Mouse (Mus musculus) heart, adult 8-10 months (tissue): Measurements from ENCODE around the gene Tcp1. TPM values are rescaled to one million over a fixed set of nuclear protein-coding genes. Genes with fewer than 3 reads are reported as not detected.

Source experiments
- total RNA-seq, 4 experiments: library from RNA; stranded (reverse); gene quantifications; 2 replicates each; pipeline ENCODE4 v1.2.4; 2022

The Tcp1 gene
- total RNA-seq, 4 experiments from 2014 or later: 173 to 191 (median 185) TPM

Other genes with a start within 250 kb of the Tcp1 start
- gene Slc22a1, start 239.9 kb upstream of the Tcp1 start, total RNA-seq: 10 to 100 TPM in 3 of 4 experiments, 1 to 10 TPM in 1; 9.5 to 26.9 (median 14.3) TPM
- 100 to 1,000 TPM; 103 to 124 (median 118) TPM for gene Igf2r, start 146.0 kb upstream of the Tcp1 start, total RNA-seq
- 1 to 10 TPM in 2 of 4 experiments, under 1 TPM in 2; 0.31 to 1.3 (median 0.96) TPM for gene Mas1, start 47.6 kb upstream of the Tcp1 start, total RNA-seq
- 1 to 10 TPM; 5.0 to 7.4 (median 6.5) TPM for gene Mrgprh, start 39.7 kb upstream of the Tcp1 start, total RNA-seq
- gene Pnldc1, start 5.5 kb upstream of the Tcp1 start, total RNA-seq: under 1 TPM; 0.30 to 0.94 (median 0.54) TPM
- gene Mrpl18, start 644 bp downstream of the Tcp1 start, total RNA-seq: 100 to 1,000 TPM; 161 to 175 (median 169) TPM
- under 1 TPM in 1 of 4 experiments, not detected in 3; 0.12 TPM for gene Acat3, start 24.9 kb downstream of the Tcp1 start, total RNA-seq
- 1 to 10 TPM; 4.2 to 7.1 (median 6.1) TPM for gene Acat2, start 45.0 kb downstream of the Tcp1 start, total RNA-seq
- gene Wtap, start 78.5 kb downstream of the Tcp1 start, total RNA-seq: 10 to 100 TPM; 31.7 to 33.9 (median 32.4) TPM
- gene Sod2, start 91.1 kb downstream of the Tcp1 start, total RNA-seq: 1,000 to 10,000 TPM; 1,030 to 1,116 (median 1,059) TPM
- not detected for gene Gpr31b, start 136.6 kb downstream of the Tcp1 start, total RNA-seq
- under 1 TPM in 2 of 4 experiments, not detected in 2; 0.11 to 0.34 TPM for gene Tcp10b, start 145.4 kb downstream of the Tcp1 start, total RNA-seq
- gene Unc93a, start 216.1 kb downstream of the Tcp1 start, total RNA-seq: not detected